ENCODE assay signal across 9 mouse cellular contexts in the genomic region with DNA sequence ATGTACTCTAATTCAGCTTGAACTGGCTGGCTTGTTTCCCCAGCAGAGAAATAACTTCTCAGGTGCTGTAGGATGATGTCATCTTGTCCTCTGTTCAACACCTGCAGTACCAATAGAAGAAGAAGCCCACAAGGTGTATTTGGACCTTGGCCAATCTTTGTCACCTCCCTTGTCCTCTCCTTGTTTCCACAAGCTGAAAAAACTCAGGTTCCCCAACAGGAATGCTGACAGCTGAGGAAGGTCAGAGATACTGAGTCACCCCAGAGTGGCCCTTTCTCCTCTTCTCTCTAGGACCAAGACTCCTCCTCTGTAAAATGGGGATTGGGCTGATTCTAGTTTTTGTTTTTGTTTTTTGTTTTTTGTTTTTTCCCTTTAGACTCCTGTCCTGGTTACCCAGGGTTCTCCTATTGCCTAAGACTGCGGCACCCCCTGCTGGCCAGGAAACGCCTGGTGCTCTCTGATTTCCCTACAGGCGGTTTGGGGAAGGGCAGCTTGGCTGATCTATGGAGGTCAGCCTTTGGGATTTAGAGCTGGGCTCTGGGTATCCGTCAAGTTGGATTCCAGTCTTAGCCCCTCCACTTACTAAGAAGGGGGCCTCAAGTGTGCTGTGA. TPM values are rescaled to one million over a fixed set of nuclear protein-coding genes. Genes with fewer than 3 reads are reported as not detected.
DNase-seq lines count a peak whose midpoint lies in the region; ATAC-seq and TF ChIP-seq lines count a peak whose summit lies in the region.
"Had no signal": no experiment of that assay in that cellular context is flagged by ENCODE, and none has a peak within 500 bp of the region (broad histone marks: within the 10 kb centered on the region; RNA-seq: fewer than 3 reads in every experiment).

No protein-coding gene starts in this region.

- H3K27ac ChIP-seq in CH12.LX (ENCODE audit: insufficient read depth, low read depth): no peak overlapping the region
- H3K27ac ChIP-seq in bone marrow macrophage, adult 2 months (ENCODE audit: insufficient read depth, low read depth, low read length): no peak overlapping the region
- no peak overlapping the region for H3K27ac ChIP-seq in heart, embryonic 16.5 days (ENCODE audit: low read length)
- H3K27ac ChIP-seq: hindbrain, embryonic 15.5 days had no signal

- peak; percentile 100 for TF ChIP-seq RAD21 in CH12.LX (IDR thresholded peaks at IDR 0.05; ENCODE audit: low read depth, low read length)

- H3K4me3 ChIP-seq in CH12.LX (replicated peaks in 1 of 3; ENCODE audit: low read depth in 2 of 3, low read length in 2 of 3, poor library complexity in 1 of 3): peak overlapping the region in 2 of 3 experiments; percentile 52 to 67
- H3K4me3 ChIP-seq in bone marrow macrophage, adult 2 months (ENCODE audit: insufficient read depth, low read length): no peak overlapping the region
- no peak overlapping the region for H3K4me3 ChIP-seq in heart, embryonic 16.5 days (ENCODE audit: low read length)
- H3K4me3 ChIP-seq in lung, adult 2 months (replicated peaks; ENCODE audit: extremely low read depth, low read depth, low read length): no peak overlapping the region
- H3K4me3 ChIP-seq: hindbrain, embryonic 15.5 days had no signal

- no peaks in the 10 kb centered on the region for H3K79me2 ChIP-seq in CH12.LX (replicated peaks; ENCODE audit: control insufficient read depth, extremely low read depth, insufficient read depth, poor library complexity, severe bottlenecking)

- no peaks in the 10 kb centered on the region for H3K9me3 ChIP-seq in CH12.LX (replicated peaks; ENCODE audit: low read length)
- H3K9me3 ChIP-seq in heart, embryonic 16.5 days (replicated peaks; ENCODE audit: control insufficient read depth, low read length): no peaks in the 10 kb centered on the region
- H3K9me3 ChIP-seq: hindbrain, embryonic 15.5 days had no signal

- peaks cover 8 to 38% of the 10 kb centered on the region in 2 experiments for H3K4me1 ChIP-seq in CH12.LX (ENCODE audit: control insufficient read depth in 1 of 2, insufficient read depth in 2 of 2)
- 0 out of 2 replicates have a peak, but pooled peaks cover 5% of the 10 kb centered on the region for H3K4me1 ChIP-seq in bone marrow macrophage, adult 2 months (ENCODE audit: control insufficient read depth, insufficient read depth, low read length)
- H3K4me1 ChIP-seq in heart, embryonic 16.5 days (ENCODE audit: control insufficient read depth, insufficient read depth, low read length): no peaks in the 10 kb centered on the region
- no peaks in the 10 kb centered on the region for H3K4me1 ChIP-seq in lung, adult 2 months (ENCODE audit: control insufficient read depth, insufficient read depth, low read length)
- H3K4me1 ChIP-seq: hindbrain, embryonic 15.5 days had no signal

- DNase-seq in CH12.LX (ENCODE audit: extremely low read depth): peak; percentile 95
- peak; percentile 88 for DNase-seq in layer of hippocampus, adult 11-12 months (ENCODE audit: low spot score)
- DNase-seq in lung, adult 2 months: peak; percentile 85
- DNase-seq in ovary, postnatal 36 days (ENCODE audit: low spot score): peak; percentile 84
- DNase-seq in thymus, postnatal 14 days: peak; percentile 87

- in situ Hi-C loops in CH12.LX (cut with MboI; ENCODE audit: low pct_ligation_motif_present, low pct_unique_long_range_greater_than_20kb, low sequenced_read_pairs): loop anchor here (5.0 kb wide), 1 partner anchor 152 kb away; no protein-coding TSS in a partner anchor

- dilution Hi-C loops in CH12.LX (cut with MboI; ENCODE audit: extremely low pct_ligation_motif_present, extremely low pct_unique_long_range_greater_than_20kb, low sequenced_read_pairs): no loop called here

- peak overlapping the region; percentile 47 for H3K9ac ChIP-seq in CH12.LX (ENCODE audit: insufficient read depth, low read depth)
- H3K9ac ChIP-seq in heart, embryonic 16.5 days (ENCODE audit: low read length): no peak overlapping the region
- H3K9ac ChIP-seq: hindbrain, embryonic 15.5 days had no signal

- peak; percentile 70 for ATAC-seq in erythroid progenitor cell, adult 5-6 weeks (replicated peaks; ENCODE audit: low FRiP score, poor library complexity, severe bottlenecking)
- ATAC-seq in heart, embryonic 16.5 days (replicated peaks; ENCODE audit: extremely low read depth, insufficient read depth, low FRiP score): peak; percentile 17; the same call in 1 of the 2 replicates

- TF ChIP-seq POLR2A in CH12.LX (IDR thresholded peaks at IDR 0.05; ENCODE audit: low read depth, low read length): no peak
- TF ChIP-seq POLR2A in bone marrow macrophage, adult 2 months (IDR thresholded peaks at IDR 0.05; ENCODE audit: borderline replicate concordance, low read depth, low read length): no peak
- TF ChIP-seq POLR2A in lung, adult 2 months (IDR thresholded peaks at IDR 0.05; ENCODE audit: borderline replicate concordance, extremely low read depth, low read depth, low read length): no peak

- peak overlapping the region; percentile 92 for H3K4me2 ChIP-seq in CH12.LX (ENCODE audit: insufficient read depth, low read depth, poor library complexity, severe bottlenecking)
- H3K4me2 ChIP-seq in heart, embryonic 16.5 days (ENCODE audit: low read depth, low read length): no peak overlapping the region
- H3K4me2 ChIP-seq: hindbrain, embryonic 15.5 days had no signal

- no peaks in the 10 kb centered on the region for H3K27me3 ChIP-seq in CH12.LX (replicated peaks)
- no peaks in the 10 kb centered on the region for H3K27me3 ChIP-seq in heart, embryonic 16.5 days (ENCODE audit: control insufficient read depth, insufficient read depth, low read length)
- H3K27me3 ChIP-seq: hindbrain, embryonic 15.5 days had no signal

- WGBS in heart, embryonic 16.5 days: under 1% methylated on average over 4 of the region's 4 CpGs
- WGBS in lung, adult 2 months: under 1% methylated on average over 4 of the region's 4 CpGs

- H3K36me3 ChIP-seq in CH12.LX (replicated peaks in 1 of 2; ENCODE audit: control insufficient read depth in 1 of 2, insufficient read depth in 1 of 2, low read length in 1 of 2): peaks cover 0 to 33% of the 10 kb centered on the region in 2 experiments
- H3K36me3 ChIP-seq in heart, embryonic 16.5 days (ENCODE audit: control insufficient read depth, insufficient read depth): no peaks in the 10 kb centered on the region
- H3K36me3 ChIP-seq: hindbrain, embryonic 15.5 days had no signal

- peak; percentile 94 to 100 for TF ChIP-seq CTCF in CH12.LX (conservative IDR thresholded peaks at IDR 0.05 in 1 of 2, IDR thresholded peaks at IDR 0.05 in 1 of 2; ENCODE audit: low read depth in 2 of 2, low read length in 2 of 2)
- peak; percentile 100 for TF ChIP-seq CTCF in bone marrow macrophage, adult 2 months (IDR thresholded peaks at IDR 0.05; ENCODE audit: low read depth, low read length)
- TF ChIP-seq CTCF in lung, adult 2 months (IDR thresholded peaks at IDR 0.05; ENCODE audit: insufficient read depth, low read length): peak; percentile 100

- 0 out of 2 replicates have a peak, but pooled peaks have one; percentile 8 for TF ChIP-seq EP300 in CH12.LX (IDR thresholded peaks at IDR 0.05; ENCODE audit: low read length)

TF ChIP-seq in CH12.LX, 34 proteins besides CTCF, POLR2A, EP300 and RAD21 (continues in another document):
- TF ChIP-seq ETS1 (conservative IDR thresholded peaks at IDR 0.05; ENCODE audit: low read depth, low read length) (no peak), MEF2A (IDR thresholded peaks at IDR 0.05; ENCODE audit: borderline replicate concordance, low read depth, low read length) (peak; percentile 55; the same call in 1 of the 2 replicates), TCF12 (IDR thresholded peaks at IDR 0.05; ENCODE audit: low read depth, low read length) (peak; percentile 56), SIN3A (IDR thresholded peaks at IDR 0.05; ENCODE audit: low read length) (0 out of 2 replicates have a peak, but pooled peaks have one; percentile 33), IRF4 (IDR thresholded peaks at IDR 0.05; ENCODE audit: low read depth, low read length) (peak; percentile 72), JUND (conservative IDR thresholded peaks at IDR 0.05; ENCODE audit: low read depth, low read length) (peak; percentile 51), NELFE (IDR thresholded peaks at IDR 0.05; ENCODE audit: low read depth, low read length) (peak; percentile 96; the same call in 1 of the 2 replicates), BHLHE40 (IDR thresholded peaks at IDR 0.05; ENCODE audit: low read depth, low read length) (peak; percentile 48; the same call in 1 of the 2 replicates), MYC (IDR thresholded peaks at IDR 0.05; ENCODE audit: low read depth, low read length) (0 out of 2 replicates have a peak, but pooled peaks have one; percentile 71), ZNF384 (IDR thresholded peaks at IDR 0.05; ENCODE audit: low read depth, low read length) (peak; percentile 55; the same call in 1 of the 2 replicates), SMC3 (IDR thresholded peaks at IDR 0.05; ENCODE audit: low read depth, low read length) (peak; percentile 100), MAX (IDR thresholded peaks at IDR 0.05; ENCODE audit: low read length) (no peak), TBP (conservative IDR thresholded peaks at IDR 0.05; ENCODE audit: low read depth, low read length) (no peak), USF2 (conservative IDR thresholded peaks at IDR 0.05; ENCODE audit: low read depth, low read length) (no peak), JUN (IDR thresholded peaks at IDR 0.05; ENCODE audit: insufficient read depth, low read depth, low read length) (no peak)

RNA-seq across cellular contexts. Expression of a gene that starts 26.4 kb away (rescaled TPM):
- 34.0 and 38.8 TPM in 2 replicates for total RNA-seq in CH12.LX (2012; rRNA removed)
- 53.1 and 54.7 TPM in 2 replicates for total RNA-seq in CH12.LX (2014; rRNA removed)
- 93.8 and 104 TPM in 2 replicates for polyA plus RNA-seq in CH12.LX (2012; ENCODE audit: insufficient read length, low read depth)
- 0.73 and 1.2 TPM in 2 replicates for polyA plus RNA-seq in bone marrow macrophage, adult 2 months (2012; ENCODE audit: insufficient read depth, insufficient read length, missing spikeins)
- 6.5 and 7.1 TPM in 2 replicates for total RNA-seq in erythroid progenitor cell, adult 5-6 weeks (2015; ENCODE audit: low replicate concordance)
- 7.1 and 13.2 TPM in 2 replicates for total RNA-seq in erythroid progenitor cell, adult 5-6 weeks (2017; ENCODE audit: low replicate concordance)
- 42.2 and 49.2 TPM in 2 replicates for polyA plus RNA-seq in heart, embryonic 16.5 days (2015; fragmentation: Nextera tagmentation; extraction: Ambion mirVana)
- polyA plus RNA-seq in lung, adult 2 months (2012; rRNA removed): 41.8 and 50.6 TPM in 2 replicates

RNA-seq across cellular contexts. Expression of a gene that starts 31.7 kb away (rescaled TPM):
- total RNA-seq in CH12.LX (2012; rRNA removed) (91.2 and 97.5 TPM in 2 replicates), CH12.LX (2014; rRNA removed) (151 and 154 TPM in 2 replicates)
- polyA plus RNA-seq in CH12.LX (2012; ENCODE audit: insufficient read length, low read depth): 161 and 178 TPM in 2 replicates
- 218 and 241 TPM in 2 replicates for polyA plus RNA-seq in bone marrow macrophage, adult 2 months (2012; ENCODE audit: insufficient read depth, insufficient read length, missing spikeins)
- 20.9 and 22.2 TPM in 2 replicates for total RNA-seq in erythroid progenitor cell, adult 5-6 weeks (2015; ENCODE audit: low replicate concordance)
- total RNA-seq in erythroid progenitor cell, adult 5-6 weeks (2017; ENCODE audit: low replicate concordance): 10.0 and 13.1 TPM in 2 replicates
- polyA plus RNA-seq in heart, embryonic 16.5 days (2015; fragmentation: Nextera tagmentation; extraction: Ambion mirVana): 76.6 and 78.7 TPM in 2 replicates
- polyA plus RNA-seq in lung, adult 2 months (2012; rRNA removed): 207 and 215 TPM in 2 replicates

Comparison
In these comparisons a context has a peak if more than half of its experiments do, and no peak if none do; other contexts are left out.
1. H3K4me3 ChIP-seq: peak in CH12.LX (2 of 3); none in bone marrow macrophage, adult 2 months (single experiment), heart, embryonic 16.5 days (single experiment) and lung, adult 2 months (single experiment).
2. RNA of a gene that starts 26.4 kb away (polyA plus RNA-seq): 93.8 to 104 TPM in CH12.LX, 41.8 to 50.6 TPM in lung, adult 2 months and 42.2 to 49.2 TPM in heart, embryonic 16.5 days; 0.73 to 1.2 TPM in bone marrow macrophage, adult 2 months; every median in the first group is over 10 times any median in the second.
3. Peak in every context shown above with its lines, with median percentiles within 50 percentile points of each other: DNase-seq and CTCF ChIP-seq.